Mouse (Mus musculus) embryo, embryonic 11.5 days (tissue): Measurements from ENCODE around the gene Cep112.

Source experiments
- DNase-seq: peaks from one replicate; pipeline ENCODE4 v3.0.0-alpha.2; 2012; ENCODE audit warnings: low read depth, low spot score

Gene Cep112

GRCm38 (mm10) chr11:108909396-108910195 lies 484.6 kb downstream of the Cep112 start:
- DNase-seq = no peak
